Mouse (Mus musculus) bone marrow, adult 2 months (tissue): ENCODE results near the gene Fmnl2. TPM values are rescaled to one million over a fixed set of nuclear protein-coding genes. Genes with fewer than 3 reads are reported as not detected.

Experiments
- H3K27ac ChIP-seq: fragments of 200-500 bp; 2 replicates; pipeline ENCODE4 v1.5.1; 2012; ENCODE audit warnings: low read depth, mild to moderate bottlenecking, control low read depth, inconsistent platforms, low read length; ENCODE audit not compliant: control insufficient read depth, poor library complexity, insufficient read depth
- H3K4me1 ChIP-seq: fragments of 200-500 bp; 2 replicates; pipeline ENCODE4 v1.6.1; 2011; ENCODE audit warnings: low read length; ENCODE audit not compliant: control insufficient read depth, insufficient read depth
- H3K4me3 ChIP-seq: fragments of 200-500 bp; replicated peaks from 2 replicates; pipeline ENCODE3; 2011; ENCODE audit warnings: mild to moderate bottlenecking, low read depth, low read length, control low read depth; ENCODE audit not compliant: control insufficient read depth
- CTCF ChIP-seq: fragments of 200-500 bp; IDR thresholded peaks from 2 replicates; pipeline ENCODE4 v1.5.1; 2011; ENCODE audit warnings: low read length, control low read depth; ENCODE audit not compliant: control insufficient read depth, insufficient read depth
- POLR2A ChIP-seq: fragments of 200-500 bp; IDR thresholded peaks from 2 replicates; pipeline ENCODE4 v1.6.1; 2011; ENCODE audit warnings: low read depth, mild to moderate bottlenecking, control low read depth, low read length, borderline replicate concordance; ENCODE audit not compliant: control insufficient read depth
- WGBS: fragments of 180-500 bp; shearing (Covaris S2); methylation state at CpG from one replicate; pipeline ENCODE4 v1.1.7; 2018; 5-methylcytosine and 5-hydroxymethylcytosine counted together
- polyA plus RNA-seq: library from polyadenylated mRNA; stranded (reverse); fragments of >200 nt; gene quantifications from 2 replicates; pipeline ENCODE4 v1.2.4, GENCODE M21; 2011; ENCODE audit warnings: low replicate concordance; ENCODE audit not compliant: missing spikeins, insufficient read depth, insufficient read length

Fmnl2 gene
- polyA plus RNA-seq: 4.4 and 9.2 TPM in 2 replicates

DNA sequence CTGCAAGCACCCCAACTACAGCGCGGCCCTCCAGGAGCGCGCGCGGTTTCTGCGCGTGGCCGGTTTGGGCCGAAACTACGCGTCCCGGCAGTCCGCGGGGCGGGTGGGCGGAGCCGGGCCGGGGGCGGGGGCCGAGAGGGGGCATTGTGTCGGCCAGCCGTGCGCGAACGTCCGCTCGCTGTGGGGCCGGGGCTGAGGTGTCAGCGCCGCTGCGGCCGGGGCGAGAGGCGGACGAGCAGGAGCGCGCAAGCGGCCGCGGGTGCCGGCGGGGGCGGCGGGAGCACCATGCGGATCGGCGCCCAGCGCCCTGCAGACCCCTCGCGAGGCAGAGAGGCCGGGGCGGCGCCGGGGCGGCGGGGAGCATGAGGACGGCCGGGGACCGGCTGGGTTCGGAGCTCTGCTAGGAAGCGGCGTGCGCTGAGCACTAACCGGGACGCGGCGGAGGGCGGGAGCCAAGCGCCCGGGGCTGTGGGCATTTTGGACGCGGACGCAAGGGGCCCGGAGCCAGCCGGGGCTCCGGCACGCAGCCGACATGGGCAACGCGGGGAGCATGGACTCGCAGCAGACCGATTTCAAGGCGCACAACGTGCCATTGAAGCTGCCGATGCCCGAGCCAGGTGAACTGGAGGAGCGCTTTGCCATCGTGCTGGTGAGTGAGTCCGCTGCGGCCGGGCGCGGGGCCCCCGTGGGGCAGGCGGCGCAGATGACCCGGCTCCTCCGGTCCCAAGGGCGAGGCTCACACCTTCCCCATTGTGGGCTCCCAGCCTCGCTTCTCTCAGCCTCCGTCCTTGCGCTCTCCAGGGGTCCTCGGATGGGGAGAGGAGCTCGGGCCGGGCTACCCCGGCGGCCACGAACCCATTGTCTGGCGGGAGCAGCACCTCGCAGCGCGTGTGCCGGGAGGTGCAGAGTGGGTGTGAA lies at the start of gene Fmnl2:
TSS of gene Fmnl2 (plus strand) at position 250 of the 918 bp plus-strand sequence.
- H3K4me1 ChIP-seq: no peaks in the 10 kb centered on the region; the same call in 1 of the 2 replicates
- H3K27ac ChIP-seq: peak within 1 kb of the TSS; percentile 58
- TF ChIP-seq CTCF (no peak), POLR2A (no peak)
- peak within 1 kb of the TSS; percentile 81 for H3K4me3 ChIP-seq
- WGBS: under 1% methylated on average over 114 of the region's 114 CpGs

- H3K4me1 ChIP-seq: peaks cover 2% of the 10 kb centered on the region; the same call in 1 of the 2 replicates
- WGBS: 67% methylated on average over 5 of the region's 5 CpGs
- H3K4me3 ChIP-seq: no peak overlapping the region
- H3K27ac ChIP-seq: no peak overlapping the region
- no peak for TF ChIP-seq CTCF
Observed at GRCm38 (mm10) chr2:52809988-52810387, 47.7 kb upstream of the Fmnl2 start.

GRCm38 (mm10) chr2:52811691-52812090 lies 46.0 kb upstream of the Fmnl2 start:
- peaks cover 2% of the 10 kb centered on the region; the same call in 1 of the 2 replicates for H3K4me1 ChIP-seq
- H3K27ac ChIP-seq: no peak overlapping the region
- TF ChIP-seq CTCF (no peak), POLR2A (no peak)
- 60% methylated on average over 5 of the region's 5 CpGs for WGBS
- no peak overlapping the region for H3K4me3 ChIP-seq

DNA sequence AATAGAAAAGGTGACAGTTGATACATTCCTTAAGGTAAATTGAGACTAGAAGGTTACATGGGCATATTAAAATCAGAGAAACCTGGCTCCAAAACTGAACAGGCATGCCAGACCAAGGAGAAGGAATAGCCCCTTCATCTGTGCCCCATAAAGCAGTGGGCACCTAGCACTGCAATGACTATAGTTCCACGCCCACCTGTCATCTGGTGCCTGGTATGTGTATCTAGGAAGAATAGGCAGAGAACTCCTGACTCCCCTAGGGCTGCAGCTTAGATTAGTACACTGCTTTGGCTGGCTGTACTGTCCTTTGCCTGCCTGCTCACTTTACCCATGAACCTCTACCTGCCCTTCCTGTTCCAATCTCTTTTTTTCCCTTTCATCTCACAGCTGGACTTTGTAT lies 40.3 kb upstream of the Fmnl2 start:
- WGBS: 84% methylated on average over 1 of the region's 1 CpGs

DNA sequence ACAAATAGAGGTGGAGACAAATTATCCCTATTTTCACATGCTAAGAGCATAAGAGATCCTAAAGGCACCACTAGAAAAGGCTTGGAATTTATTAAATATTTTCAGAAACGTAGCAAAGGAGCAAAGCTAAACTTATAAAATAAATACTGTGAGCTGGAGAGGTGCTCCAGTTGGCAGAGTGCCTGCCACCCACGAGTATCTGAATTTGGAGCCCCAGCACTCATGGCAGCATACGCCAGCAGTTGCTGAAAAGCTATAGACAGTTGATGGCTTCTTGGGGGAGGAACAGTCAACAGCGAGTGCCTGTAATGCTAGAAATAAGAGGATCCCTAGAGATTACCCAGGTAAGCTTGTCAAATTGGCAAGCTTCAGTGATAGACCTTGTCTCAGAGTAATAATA lies 38.7 kb upstream of the Fmnl2 start:
- Histone ChIP-seq H3K27ac (no peak overlapping the region), H3K4me1 (peaks cover 1% of the 10 kb centered on the region; the same call in 1 of the 2 replicates), H3K4me3 (no peak overlapping the region)
- TF ChIP-seq POLR2A: no peak
- TF ChIP-seq CTCF: no peak
- WGBS: 84% methylated on average over 4 of the region's 4 CpGs

More for the DNA sequence above, 40.3 kb upstream of the Fmnl2 start:
- TF ChIP-seq CTCF (no peak), POLR2A (no peak)
- Histone ChIP-seq H3K4me3 (no peak overlapping the region), H3K4me1 (peaks cover 2% of the 10 kb centered on the region; the same call in 1 of the 2 replicates), H3K27ac (no peak overlapping the region)

DNA sequence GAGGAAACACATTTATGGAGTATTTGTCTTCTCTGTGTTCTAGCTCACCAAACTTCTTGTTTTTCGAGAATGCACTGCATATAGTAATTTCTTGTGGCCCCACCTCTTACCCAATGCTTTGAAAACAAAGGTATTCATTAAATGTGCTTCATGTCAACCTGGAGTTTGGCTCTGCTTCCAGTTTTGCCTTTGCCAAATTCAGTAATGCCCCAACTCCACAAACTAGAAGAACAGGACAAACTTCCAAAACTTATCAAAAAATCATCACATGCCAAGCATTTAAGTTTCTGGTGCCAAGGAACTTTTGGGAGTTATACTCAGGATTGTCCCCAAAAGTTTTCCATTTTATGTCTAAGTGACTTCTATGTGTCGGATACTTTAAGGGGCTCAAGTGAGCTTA lies 35.4 kb upstream of the Fmnl2 start:
- WGBS: 49% methylated on average over 2 of the region's 2 CpGs
- Histone ChIP-seq H3K4me3 (no peak overlapping the region), H3K4me1 (no peaks in the 10 kb centered on the region), H3K27ac (no peak overlapping the region)
- no peak for TF ChIP-seq CTCF

GRCm38 (mm10) chr2:52828077-52828476 lies 29.6 kb upstream of the Fmnl2 start:
- Histone ChIP-seq H3K27ac (no peak overlapping the region), H3K4me3 (no peak overlapping the region), H3K4me1 (no peaks in the 10 kb centered on the region)
- TF ChIP-seq CTCF (no peak), POLR2A (no peak)
- 4% methylated on average over 4 of the region's 4 CpGs for WGBS

DNA sequence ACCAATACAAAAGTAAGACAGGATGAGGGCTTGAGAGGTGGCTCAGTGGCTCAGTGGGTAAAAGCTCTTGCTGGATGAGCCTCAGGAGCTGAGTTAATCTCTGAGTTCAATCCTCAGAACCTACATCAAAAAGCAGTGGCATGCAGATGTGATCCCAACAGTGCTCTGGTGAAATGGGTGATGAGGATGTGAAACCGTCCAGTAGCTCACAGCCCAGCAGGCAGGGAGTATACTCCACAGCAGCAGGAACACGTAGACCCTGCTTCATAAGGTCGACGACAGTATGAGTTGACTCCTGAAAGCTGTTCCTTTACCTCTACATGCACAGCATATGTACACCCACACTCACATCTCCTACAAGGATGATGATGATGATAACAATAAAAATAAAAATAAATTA lies 27.1 kb upstream of the Fmnl2 start:
- 61% methylated on average over 4 of the region's 4 CpGs for WGBS
- TF ChIP-seq POLR2A: no peak
- no peak for TF ChIP-seq CTCF
- H3K27ac ChIP-seq: no peak overlapping the region

More for the DNA sequence above, 27.1 kb upstream of the Fmnl2 start:
- Histone ChIP-seq H3K4me3 (no peak overlapping the region), H3K4me1 (no peaks in the 10 kb centered on the region)
